Mouse (Mus musculus): ENCODE measurements around the gene Gm10073. TPM values are rescaled to one million over a fixed set of nuclear protein-coding genes. Genes with fewer than 3 reads are reported as not detected.
A peak's percentile ranks its signal among the peaks of the same experiment; 100 is the strongest.
"Not testable (repeated sequence)": the region's sequence is repeated elsewhere in the genome, so short reads cannot be mapped to it uniquely, and the experiment has no call there.

Gene Gm10073
- 9.1 and 11.7 TPM in 2 replicates for polyA plus RNA-seq (2014; fragmentation: Nextera tagmentation; extraction: Ambion mirVana)

DNA sequence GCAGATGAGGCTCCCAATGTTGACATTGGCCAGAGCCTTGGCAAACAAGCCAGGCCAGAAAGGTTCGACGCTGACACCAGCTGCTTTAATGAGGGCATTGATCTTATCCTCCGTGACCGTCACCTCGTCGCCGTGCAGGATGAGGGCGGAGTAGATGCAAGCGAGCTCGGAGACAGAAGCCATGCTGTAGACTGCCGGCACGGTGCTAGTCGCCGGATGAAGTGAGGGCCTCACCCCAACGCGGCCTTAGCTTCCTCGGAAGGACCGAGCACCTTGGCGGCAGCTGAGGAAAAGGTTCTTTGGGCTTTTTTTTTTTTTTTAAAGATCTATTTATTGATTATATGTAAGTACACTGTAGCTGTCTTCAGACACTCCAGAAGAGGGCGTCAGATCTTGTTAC lies at the start of gene Gm10073:
Gene Gm10073 (minus strand): TSS at position 294 of the 400 bp plus-strand sequence.
- DNase-seq (ENCODE audit: low spot score); H3K36me3 ChIP-seq (ENCODE audit: control insufficient read depth, insufficient read depth, low read length); H3K4me2 ChIP-seq (ENCODE audit: low read length); ATAC-seq (replicated peaks; ENCODE audit: low FRiP score, low TSS enrichment, low read depth); H3K27me3 ChIP-seq (replicated peaks; ENCODE audit: control insufficient read depth, insufficient read depth, low read length); H3K4me3 ChIP-seq (ENCODE audit: low read depth, low read length); H3K9ac ChIP-seq (ENCODE audit: low read length); H3K9me3 ChIP-seq (ENCODE audit: control insufficient read depth, low read length): not testable (repeated sequence)
- WGBS, result 20% methylated on average over 19 of the region's 20 CpGs
- peaks cover 10% of the 10 kb centered on the region for H3K4me1 ChIP-seq (replicated peaks; ENCODE audit: control insufficient read depth, insufficient read depth, low read length)
- 0 out of 2 replicates have a peak within 1 kb of the TSS, but pooled peaks have one; percentile 43 for H3K27ac ChIP-seq (ENCODE audit: low read depth)

DNA sequence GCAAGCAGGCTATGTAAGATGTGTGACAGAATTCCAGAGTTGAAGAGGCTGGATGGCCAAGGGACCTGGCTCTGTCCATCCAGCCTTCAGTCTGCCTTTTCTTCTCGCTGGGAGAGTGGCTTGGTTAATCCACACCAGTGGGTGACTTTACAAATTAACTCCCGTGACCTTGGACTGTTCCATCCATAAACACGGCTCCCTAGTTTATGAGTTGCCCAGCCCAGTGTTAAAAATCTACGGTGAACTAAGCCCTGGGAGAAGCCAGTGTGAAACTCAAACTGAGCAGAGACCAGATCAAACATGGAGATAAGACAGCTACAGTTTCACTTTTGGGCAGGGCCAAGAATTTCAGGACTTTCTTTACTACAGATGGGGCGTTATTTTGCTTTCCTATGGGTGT lies 49.8 kb upstream of the Gm10073 start:
- Histone ChIP-seq H3K9me3 (ENCODE audit: control insufficient read depth, low read length) (no peaks in the 10 kb centered on the region), H3K27me3 (replicated peaks; ENCODE audit: control insufficient read depth, insufficient read depth, low read length) (no peaks in the 10 kb centered on the region), H3K9ac (ENCODE audit: low read length) (no peak overlapping the region), H3K4me2 (ENCODE audit: low read length) (no peak overlapping the region), H3K4me1 (replicated peaks; ENCODE audit: control insufficient read depth, insufficient read depth, low read length) (peaks cover 11% of the 10 kb centered on the region), H3K4me3 (ENCODE audit: low read depth, low read length) (no peak overlapping the region), H3K36me3 (ENCODE audit: control insufficient read depth, insufficient read depth, low read length) (no peaks in the 10 kb centered on the region), H3K27ac (ENCODE audit: low read depth) (0 out of 2 replicates have a peak overlapping the region, but pooled peaks have one; percentile 48)
- DNase-seq (ENCODE audit: low spot score), result no peak
- 26% methylated on average over 5 of the region's 5 CpGs for WGBS
- no peak for ATAC-seq (replicated peaks; ENCODE audit: low FRiP score, low TSS enrichment, low read depth)

DNA sequence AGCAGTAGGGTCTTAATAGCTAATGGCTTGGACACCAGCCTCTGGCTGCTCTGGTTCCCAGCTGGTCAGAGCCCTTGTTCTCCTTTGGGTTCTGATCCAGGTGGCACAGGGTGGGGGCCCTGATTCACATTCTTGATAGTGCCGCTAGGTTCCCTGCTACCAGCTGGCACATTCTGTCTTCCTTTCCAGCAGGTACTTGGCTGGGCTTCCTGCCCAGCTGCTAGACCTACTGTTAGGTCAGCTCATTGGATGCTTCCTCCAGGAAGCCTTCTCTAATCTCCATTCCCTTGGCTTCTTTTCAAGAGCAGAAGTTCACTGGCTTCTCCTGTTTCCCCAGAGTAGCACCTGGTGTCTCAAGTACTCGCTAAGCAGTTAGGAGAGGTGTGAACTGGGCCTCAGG lies 47.2 kb upstream of the Gm10073 start:
- 85% methylated on average over 2 of the region's 2 CpGs for WGBS
- no peak overlapping the region for H3K27ac ChIP-seq (ENCODE audit: low read depth)
- DNase-seq (ENCODE audit: low spot score) (no peak), ATAC-seq (replicated peaks; ENCODE audit: low FRiP score, low TSS enrichment, low read depth) (no peak)
- peaks cover 11% of the 10 kb centered on the region for H3K4me1 ChIP-seq (replicated peaks; ENCODE audit: control insufficient read depth, insufficient read depth, low read length)
- H3K4me2 ChIP-seq (ENCODE audit: low read length), result no peak overlapping the region
- H3K36me3 ChIP-seq (ENCODE audit: control insufficient read depth, insufficient read depth, low read length), result no peaks in the 10 kb centered on the region
- no peak overlapping the region for H3K9ac ChIP-seq (ENCODE audit: low read length)
- no peak overlapping the region for H3K4me3 ChIP-seq (ENCODE audit: low read depth, low read length)
- H3K9me3 ChIP-seq (ENCODE audit: control insufficient read depth, low read length), result no peaks in the 10 kb centered on the region
- no peaks in the 10 kb centered on the region for H3K27me3 ChIP-seq (replicated peaks; ENCODE audit: control insufficient read depth, insufficient read depth, low read length)

DNA sequence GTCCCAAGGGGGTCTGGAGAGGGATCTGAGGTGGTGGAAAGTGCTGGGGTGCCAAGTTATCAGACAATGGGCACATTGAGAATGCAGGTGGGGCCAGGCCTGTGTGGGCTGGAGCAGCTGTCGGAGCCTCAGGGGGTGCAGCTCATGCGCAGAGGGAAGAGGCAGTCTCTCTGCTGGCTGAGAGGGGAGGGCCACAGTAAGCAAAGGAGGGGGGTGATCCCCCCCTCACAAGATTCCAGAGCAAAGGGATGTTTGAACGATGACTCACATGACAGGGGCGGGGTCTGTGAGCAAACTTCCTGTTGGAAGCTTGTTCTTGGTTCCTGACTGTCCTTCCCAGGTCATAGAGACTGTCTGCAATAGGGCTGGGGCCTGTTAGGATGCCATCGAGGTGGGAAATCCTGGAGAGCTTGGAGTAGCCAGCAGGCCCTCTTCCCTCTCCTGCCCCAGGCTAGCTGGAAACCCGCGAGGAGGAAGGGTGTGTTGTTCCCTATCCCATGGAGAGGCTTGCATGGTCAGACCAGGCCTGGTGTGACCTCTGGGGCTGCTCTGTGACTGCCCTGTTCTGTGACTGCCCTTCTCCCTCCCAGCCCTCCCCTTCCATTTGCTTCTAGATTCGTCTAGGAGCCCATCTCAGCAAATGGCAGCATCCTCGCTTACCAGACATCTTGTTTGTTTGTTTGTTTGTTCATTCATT lies 46.4 kb upstream of the Gm10073 start:
- Histone ChIP-seq H3K4me1 (replicated peaks; ENCODE audit: control insufficient read depth, insufficient read depth, low read length) (peaks cover 11% of the 10 kb centered on the region), H3K27ac (ENCODE audit: low read depth) (peak overlapping the region; percentile 29; the same call in 1 of the 2 replicates), H3K27me3 (replicated peaks; ENCODE audit: control insufficient read depth, insufficient read depth, low read length) (no peaks in the 10 kb centered on the region), H3K9ac (ENCODE audit: low read length) (no peak overlapping the region), H3K9me3 (ENCODE audit: control insufficient read depth, low read length) (no peaks in the 10 kb centered on the region), H3K4me3 (ENCODE audit: low read depth, low read length) (no peak overlapping the region), H3K4me2 (ENCODE audit: low read length) (no peak overlapping the region), H3K36me3 (ENCODE audit: control insufficient read depth, insufficient read depth, low read length) (no peaks in the 10 kb centered on the region)
- 38% methylated on average over 9 of the region's 9 CpGs for WGBS
- peak; percentile 81 for DNase-seq (ENCODE audit: low spot score)
- peak; percentile 75 for ATAC-seq (replicated peaks; ENCODE audit: low FRiP score, low TSS enrichment, low read depth)

DNA sequence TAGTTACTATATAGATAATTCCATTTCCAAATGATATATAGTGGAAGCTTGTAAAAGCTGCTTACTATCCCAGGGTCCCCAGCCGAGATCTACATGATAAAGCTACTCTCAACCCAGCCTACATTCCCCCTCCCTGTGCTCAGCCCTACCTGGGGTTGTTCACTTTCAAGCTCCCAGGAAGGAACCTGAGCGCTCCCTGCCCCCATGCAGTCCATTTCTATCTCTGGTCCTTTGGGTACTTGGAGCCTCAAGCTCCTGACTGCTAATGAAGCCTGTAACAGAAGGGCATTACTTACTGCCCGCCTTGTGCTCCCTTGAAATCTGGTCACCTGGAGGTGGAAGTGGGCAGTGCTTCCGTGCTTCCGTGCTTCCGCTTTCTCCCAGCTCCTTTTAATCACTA lies 45.1 kb upstream of the Gm10073 start:
- H3K4me2 ChIP-seq (ENCODE audit: low read length), result no peak overlapping the region
- H3K4me1 ChIP-seq (replicated peaks; ENCODE audit: control insufficient read depth, insufficient read depth, low read length), result peaks cover 11% of the 10 kb centered on the region
- no peak overlapping the region for H3K9ac ChIP-seq (ENCODE audit: low read length)
- H3K4me3 ChIP-seq (ENCODE audit: low read depth, low read length), result no peak overlapping the region
- H3K27me3 ChIP-seq (replicated peaks; ENCODE audit: control insufficient read depth, insufficient read depth, low read length), result no peaks in the 10 kb centered on the region
- no peak overlapping the region for H3K27ac ChIP-seq (ENCODE audit: low read depth)
- H3K36me3 ChIP-seq (ENCODE audit: control insufficient read depth, insufficient read depth, low read length), result no peaks in the 10 kb centered on the region
- WGBS, result 70% methylated on average over 6 of the region's 6 CpGs
- no peak for ATAC-seq (replicated peaks; ENCODE audit: low FRiP score, low TSS enrichment, low read depth)
- H3K9me3 ChIP-seq (ENCODE audit: control insufficient read depth, low read length), result no peaks in the 10 kb centered on the region
- DNase-seq (ENCODE audit: low spot score), result no peak

DNA sequence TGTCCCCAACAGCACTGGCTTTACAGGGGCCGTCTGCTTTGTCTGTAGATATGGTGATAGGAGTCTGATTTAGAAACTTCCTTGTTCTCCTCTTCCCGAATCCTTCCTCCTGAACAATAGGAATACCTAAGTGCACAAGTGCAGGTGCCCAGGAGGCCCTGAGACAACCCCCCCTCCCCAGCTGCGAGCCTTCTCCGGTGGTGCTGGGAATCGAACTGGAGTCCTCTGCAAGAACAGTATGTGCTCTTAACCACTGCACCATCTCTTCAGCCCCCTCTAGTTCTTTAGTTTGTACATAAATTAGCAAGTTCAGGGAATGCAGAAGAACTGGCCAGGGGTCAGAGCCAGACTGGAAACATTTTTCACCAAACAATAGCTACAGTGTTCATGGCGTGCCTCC lies 44.6 kb upstream of the Gm10073 start:
- Histone ChIP-seq H3K9ac (ENCODE audit: low read length) (no peak overlapping the region), H3K27me3 (replicated peaks; ENCODE audit: control insufficient read depth, insufficient read depth, low read length) (no peaks in the 10 kb centered on the region), H3K36me3 (ENCODE audit: control insufficient read depth, insufficient read depth, low read length) (no peaks in the 10 kb centered on the region), H3K4me3 (ENCODE audit: low read depth, low read length) (no peak overlapping the region), H3K4me2 (ENCODE audit: low read length) (no peak overlapping the region), H3K9me3 (ENCODE audit: control insufficient read depth, low read length) (no peaks in the 10 kb centered on the region), H3K4me1 (replicated peaks; ENCODE audit: control insufficient read depth, insufficient read depth, low read length) (peaks cover 11% of the 10 kb centered on the region), H3K27ac (ENCODE audit: low read depth) (no peak overlapping the region)
- ATAC-seq (replicated peaks; ENCODE audit: low FRiP score, low TSS enrichment, low read depth), result no peak
- 83% methylated on average over 6 of the region's 6 CpGs for WGBS
- no peak for DNase-seq (ENCODE audit: low spot score)

DNA sequence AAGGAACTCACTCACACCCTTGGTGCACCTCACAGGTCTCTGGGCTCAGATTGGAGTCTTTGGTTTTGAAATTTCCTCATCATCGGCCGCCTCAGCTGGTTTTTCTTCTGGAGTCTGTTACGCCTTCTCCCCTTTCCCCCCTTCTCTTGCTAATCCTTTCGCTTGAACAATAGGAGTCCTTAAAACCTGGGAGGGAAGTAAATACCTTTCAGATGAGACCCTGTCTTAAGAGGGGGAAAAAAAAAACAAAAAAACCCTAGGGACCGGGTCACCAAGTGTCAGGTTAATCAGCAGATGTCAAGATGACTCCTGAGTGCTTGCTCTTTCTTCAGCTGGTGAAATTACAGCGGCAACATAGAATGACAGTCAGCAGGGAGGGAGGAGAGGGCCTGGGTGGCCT lies 43.9 kb upstream of the Gm10073 start:
- no peaks in the 10 kb centered on the region for H3K9me3 ChIP-seq (ENCODE audit: control insufficient read depth, low read length)
- ATAC-seq (replicated peaks; ENCODE audit: low FRiP score, low TSS enrichment, low read depth) (no peak), DNase-seq (ENCODE audit: low spot score) (no peak)
- no peak overlapping the region for H3K27ac ChIP-seq (ENCODE audit: low read depth)
- 56% methylated on average over 6 of the region's 6 CpGs for WGBS
- H3K27me3 ChIP-seq (replicated peaks; ENCODE audit: control insufficient read depth, insufficient read depth, low read length), result no peaks in the 10 kb centered on the region
- H3K4me1 ChIP-seq (replicated peaks; ENCODE audit: control insufficient read depth, insufficient read depth, low read length), result peaks cover 11% of the 10 kb centered on the region
- H3K4me2 ChIP-seq (ENCODE audit: low read length), result no peak overlapping the region
- no peak overlapping the region for H3K9ac ChIP-seq (ENCODE audit: low read length)
- H3K4me3 ChIP-seq (ENCODE audit: low read depth, low read length), result no peak overlapping the region
- no peaks in the 10 kb centered on the region for H3K36me3 ChIP-seq (ENCODE audit: control insufficient read depth, insufficient read depth, low read length)

DNA sequence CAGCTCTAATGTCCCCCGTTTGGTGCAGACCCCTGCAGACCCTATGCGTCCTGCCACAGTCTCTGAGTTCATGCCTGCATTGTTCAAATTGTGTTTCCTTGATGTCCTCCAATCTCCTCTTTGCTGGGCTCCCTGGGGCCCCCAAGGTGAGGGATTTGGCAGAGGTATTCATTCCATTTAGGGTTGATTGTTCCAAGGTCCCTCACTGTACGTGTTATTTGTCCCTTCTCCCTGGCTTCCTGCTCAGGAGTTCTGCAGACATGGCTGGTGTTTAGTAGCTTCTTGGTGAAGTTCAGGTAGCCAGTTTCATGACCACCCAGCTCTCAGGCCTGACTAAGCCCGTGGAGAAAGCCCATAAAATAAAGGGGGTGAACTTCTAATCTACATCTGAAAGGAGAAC lies 43.4 kb upstream of the Gm10073 start:
- no peak for ATAC-seq (replicated peaks; ENCODE audit: low FRiP score, low TSS enrichment, low read depth)
- WGBS, result 50% methylated on average over 4 of the region's 4 CpGs
- Histone ChIP-seq H3K9ac (ENCODE audit: low read length) (no peak overlapping the region), H3K36me3 (ENCODE audit: control insufficient read depth, insufficient read depth, low read length) (no peaks in the 10 kb centered on the region), H3K4me3 (ENCODE audit: low read depth, low read length) (no peak overlapping the region), H3K27me3 (replicated peaks; ENCODE audit: control insufficient read depth, insufficient read depth, low read length) (no peaks in the 10 kb centered on the region), H3K4me2 (ENCODE audit: low read length) (no peak overlapping the region), H3K9me3 (ENCODE audit: control insufficient read depth, low read length) (no peaks in the 10 kb centered on the region), H3K27ac (ENCODE audit: low read depth) (no peak overlapping the region), H3K4me1 (replicated peaks; ENCODE audit: control insufficient read depth, insufficient read depth, low read length) (peaks cover 11% of the 10 kb centered on the region)
- no peak for DNase-seq (ENCODE audit: low spot score)

DNA sequence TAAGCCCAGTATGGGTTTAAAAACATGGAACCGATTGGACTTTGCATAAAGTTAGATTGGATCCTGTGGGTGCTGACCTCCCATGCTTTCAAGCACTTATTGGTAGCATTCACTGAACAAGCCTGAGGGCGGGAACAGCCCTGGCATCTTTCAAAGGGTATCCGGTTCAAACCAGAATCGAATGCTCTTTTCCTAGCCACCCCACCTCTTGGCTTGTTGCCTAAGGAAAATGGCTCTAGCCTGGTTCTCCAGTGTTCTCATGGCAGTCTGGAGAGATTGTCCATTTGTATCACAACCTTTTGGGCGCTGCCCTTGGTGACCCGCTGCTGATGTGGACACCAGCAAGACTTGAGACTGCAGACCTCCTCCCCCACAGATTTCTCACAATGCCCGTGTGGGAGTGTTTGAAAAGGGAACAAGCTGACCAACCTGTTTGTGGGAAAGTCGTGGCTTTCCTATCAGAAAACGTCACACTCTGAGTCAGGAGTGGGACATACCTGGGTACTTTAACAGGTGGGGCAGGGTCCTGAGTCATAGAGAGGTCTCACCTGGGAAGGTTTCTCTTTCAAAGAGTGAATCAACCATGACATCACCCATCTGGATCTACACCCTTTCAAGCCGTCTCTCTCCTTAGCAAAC lies 42.5 kb upstream of the Gm10073 start:
- H3K4me2 ChIP-seq (ENCODE audit: low read length), result no peak overlapping the region
- H3K36me3 ChIP-seq (ENCODE audit: control insufficient read depth, insufficient read depth, low read length), result no peaks in the 10 kb centered on the region
- H3K27me3 ChIP-seq (replicated peaks; ENCODE audit: control insufficient read depth, insufficient read depth, low read length), result no peaks in the 10 kb centered on the region
- WGBS, result 69% methylated on average over 10 of the region's 10 CpGs
- H3K4me3 ChIP-seq (ENCODE audit: low read depth, low read length), result no peak overlapping the region
- H3K9me3 ChIP-seq (ENCODE audit: control insufficient read depth, low read length), result no peaks in the 10 kb centered on the region
- H3K9ac ChIP-seq (ENCODE audit: low read length), result no peak overlapping the region
- ATAC-seq (replicated peaks; ENCODE audit: low FRiP score, low TSS enrichment, low read depth) (no peak), DNase-seq (ENCODE audit: low spot score) (no peak)
- H3K27ac ChIP-seq (ENCODE audit: low read depth), result peak overlapping the region; percentile 16; the same call in 1 of the 2 replicates
- H3K4me1 ChIP-seq (replicated peaks; ENCODE audit: control insufficient read depth, insufficient read depth, low read length), result peaks cover 11% of the 10 kb centered on the region
